Mouse (Mus musculus) adrenal gland, postnatal 10 days (tissue): Measurements from ENCODE around the gene Ankzf1. TPM values are rescaled to one million over a fixed set of nuclear protein-coding genes. Genes with fewer than 3 reads are reported as not detected.
"Not testable (repeated sequence)": the region's sequence is repeated elsewhere in the genome, so short reads cannot be mapped to it uniquely, and the experiment has no call there.

ENCODE experiments used
- DNase-seq: peaks from one replicate; pipeline ENCODE4 v3.0.0; 2021; ENCODE audit warnings: mixed read lengths
- total RNA-seq, 2 experiments: library from RNA; stranded (reverse); gene quantifications; 2 replicates each; pipeline ENCODE4 v1.2.3; 2021

Gene Ankzf1
- total RNA-seq, 2 experiments from 2014 or later = 14.0 to 20.8 TPM

- no peak for DNase-seq
Measured at GRCm38 (mm10) chr1:75225473-75225872, 33.5 kb downstream of the Ankzf1 start.

- DNase-seq = no peak
Measured at GRCm38 (mm10) chr1:75226138-75226537, 34.2 kb downstream of the Ankzf1 start.

GRCm38 (mm10) chr1:75227653-75228052, 35.7 kb downstream of the Ankzf1 start:
- DNase-seq = no peak

- no peak for DNase-seq
Measured at GRCm38 (mm10) chr1:75229158-75229557, 37.2 kb downstream of the Ankzf1 start.

GRCm38 (mm10) chr1:75230335-75230994, 38.5 kb downstream of the Ankzf1 start:
- no peak for DNase-seq

GRCm38 (mm10) chr1:75231224-75231623, 39.3 kb downstream of the Ankzf1 start:
- no peak for DNase-seq

GRCm38 (mm10) chr1:75231664-75232152, 39.8 kb downstream of the Ankzf1 start, which contains the start of gene A630095N17Rik:
A630095N17Rik (minus strand) TSS chr1:75232102.
- no peak for DNase-seq

GRCm38 (mm10) chr1:75232489-75232888, 40.5 kb downstream of the Ankzf1 start:
- not testable (repeated sequence) for DNase-seq

GRCm38 (mm10) chr1:75234606-75235005, 42.7 kb downstream of the Ankzf1 start:
- DNase-seq = peak; percentile 76

GRCm38 (mm10) chr1:75236117-75237050, 44.4 kb downstream of the Ankzf1 start, which contains the start of gene Dnajb2:
Dnajb2 (plus strand) TSS chr1:75236406.
- DNase-seq = peak; percentile 94

- DNase-seq = no peak
Measured at GRCm38 (mm10) chr1:75239591-75239990, 47.6 kb downstream of the Ankzf1 start.

- DNase-seq = no peak
Measured at GRCm38 (mm10) chr1:75243411-75243810, 51.5 kb downstream of the Ankzf1 start.

- DNase-seq = no peak
Measured at GRCm38 (mm10) chr1:75244175-75244826, 52.4 kb downstream of the Ankzf1 start.

GRCm38 (mm10) chr1:75244836-75245235, 52.9 kb downstream of the Ankzf1 start:
- DNase-seq = peak; percentile 64

- DNase-seq = no peak
Measured at GRCm38 (mm10) chr1:75247071-75247930, 55.4 kb downstream of the Ankzf1 start.

- DNase-seq = peak; percentile 76
Measured at GRCm38 (mm10) chr1:75248041-75248772, 56.3 kb downstream of the Ankzf1 start.
